Mouse (Mus musculus): ENCODE measurements at regions not wholly inside any gene's neighbourhood (a gene's known extent, or its start where the extent isn't known, plus 50 kb on each side); places are given as distances from the start of the nearest gene placed in this dataset.

GRCm38 (mm10) chr6:127243032-127243431 is 91.0 kb upstream of the Ccnd2 start:
- TF ChIP-seq CTCF (IDR thresholded peaks at IDR 0.05; ENCODE audit: low read depth) = no peak
- TF ChIP-seq EP300 (IDR thresholded peaks at IDR 0.05; ENCODE audit: low read depth) = no peak

Measured in liver, postnatal 0 days (tissue).